Mouse (Mus musculus) myocyte (in vitro differentiated cells): ENCODE data around the gene Parp16. TPM values are rescaled to one million over a fixed set of nuclear protein-coding genes. Genes with fewer than 3 reads are reported as not detected.

ENCODE experiments used
- H3K27me3 ChIP-seq: one replicate; pipeline ENCODE4 v1.6.1; 2011; ENCODE audit not compliant: control insufficient read depth, insufficient read depth, insufficient read length
- H3K36me3 ChIP-seq: one replicate; pipeline ENCODE4 v1.6.1; 2011; ENCODE audit not compliant: control insufficient read depth, insufficient read depth
- H3K4me2 ChIP-seq: one replicate; pipeline ENCODE4 v1.6.1; 2011; ENCODE audit warnings: low read depth, control low read depth
- H3K4me3 ChIP-seq: one replicate; pipeline ENCODE4 v1.5.1; 2011; ENCODE audit warnings: mild to moderate bottlenecking, control low read depth, moderate library complexity
- H3K79me2 ChIP-seq: one replicate; pipeline ENCODE4 v1.6.1; 2011; ENCODE audit not compliant: control insufficient read depth, insufficient read depth
- H3ac ChIP-seq: one replicate; pipeline ENCODE4 v1.6.1; 2011; ENCODE audit not compliant: control insufficient read depth, insufficient read length
- CEBPB ChIP-seq: IDR thresholded peaks from 2 replicates; pipeline ENCODE4 v1.6.1; 2011; ENCODE audit warnings: mild to moderate bottlenecking, moderate library complexity; ENCODE audit not compliant: poor library complexity, insufficient read depth, severe bottlenecking
- E2F4 ChIP-seq: IDR thresholded peaks from one replicate; pipeline ENCODE4 v1.6.1; 2011; ENCODE audit warnings: mild to moderate bottlenecking, control low read depth, moderate library complexity; ENCODE audit not compliant: insufficient read depth
- MAX ChIP-seq: IDR thresholded peaks from one replicate; pipeline ENCODE4 v1.6.1; 2011; ENCODE audit warnings: low read depth, mild to moderate bottlenecking, control low read depth
- MYOD1 ChIP-seq, 3 experiments: IDR thresholded peaks; one replicate each; pipeline ENCODE4 v1.6.1; 2011; ENCODE audit warnings: control low read depth in 2 of 3, low read depth in 2 of 3, mild to moderate bottlenecking in 2 of 3, moderate library complexity in 1 of 3; ENCODE audit not compliant: insufficient read length in 2 of 3, control insufficient read depth in 1 of 3
- MYOG ChIP-seq, 3 experiments: IDR thresholded peaks; one replicate each; pipeline ENCODE4 v1.6.1; 2011; ENCODE audit warnings: control low read depth in 2 of 3, low read depth in 2 of 3, mild to moderate bottlenecking in 2 of 3; ENCODE audit not compliant: insufficient read length in 2 of 3, control insufficient read depth in 1 of 3, insufficient read depth in 1 of 3
- POLR2A ChIP-seq: IDR thresholded peaks from one replicate; pipeline ENCODE4 v1.6.1; 2011; ENCODE audit warnings: low read depth, mild to moderate bottlenecking, control low read depth, moderate library complexity; ENCODE audit not compliant: insufficient read length
- POLR2AphosphoS2 ChIP-seq: IDR thresholded peaks from one replicate; pipeline ENCODE4 v1.6.1; 2011; ENCODE audit warnings: low read depth, control low read depth; ENCODE audit not compliant: insufficient read length
- REST ChIP-seq: IDR thresholded peaks from one replicate; pipeline ENCODE4 v1.6.1; 2011; ENCODE audit warnings: mild to moderate bottlenecking, control low read depth, moderate library complexity; ENCODE audit not compliant: insufficient read depth, insufficient read length
- SRF ChIP-seq: IDR thresholded peaks from one replicate; pipeline ENCODE4 v1.6.1; 2011; ENCODE audit warnings: low read depth; ENCODE audit not compliant: control insufficient read depth, insufficient read length
- TCF12 ChIP-seq: IDR thresholded peaks from one replicate; pipeline ENCODE4 v1.6.1; 2011; ENCODE audit warnings: mild to moderate bottlenecking, control low read depth; ENCODE audit not compliant: poor library complexity, insufficient read depth, severe bottlenecking
- TCF3 ChIP-seq: IDR thresholded peaks from one replicate; pipeline ENCODE4 v1.6.1; 2011; ENCODE audit warnings: low read depth, control low read depth; ENCODE audit not compliant: insufficient read length
- USF1 ChIP-seq: IDR thresholded peaks from one replicate; pipeline ENCODE4 v1.6.1; 2011; ENCODE audit warnings: low read depth, mild to moderate bottlenecking, control low read depth, moderate library complexity
- polyA plus RNA-seq: library from polyadenylated mRNA; unstranded; fragments of >200 nt; fragmentation: generic; extraction: Trizol; gene quantifications from one replicate; pipeline ENCODE4 v1.2.1, GENCODE M21; 2012; ENCODE audit warnings: missing spikeins

Parp16 gene
- polyA plus RNA-seq, 1 experiment: 2.2 TPM

- no peak for TF ChIP-seq USF1
- TF ChIP-seq POLR2A: no peak
- no peaks in the 10 kb centered on the region for H3K79me2 ChIP-seq
- no peak overlapping the region for H3K4me2 ChIP-seq
- peaks cover 73% of the 10 kb centered on the region for H3K27me3 ChIP-seq
- H3ac ChIP-seq: no peak overlapping the region
- no peaks in the 10 kb centered on the region for H3K36me3 ChIP-seq
- no peak overlapping the region for H3K4me3 ChIP-seq
These were observed 16.6 kb upstream of the Parp16 start for GRCm38 (mm10) chr9:65178336-65179213.

DNA sequence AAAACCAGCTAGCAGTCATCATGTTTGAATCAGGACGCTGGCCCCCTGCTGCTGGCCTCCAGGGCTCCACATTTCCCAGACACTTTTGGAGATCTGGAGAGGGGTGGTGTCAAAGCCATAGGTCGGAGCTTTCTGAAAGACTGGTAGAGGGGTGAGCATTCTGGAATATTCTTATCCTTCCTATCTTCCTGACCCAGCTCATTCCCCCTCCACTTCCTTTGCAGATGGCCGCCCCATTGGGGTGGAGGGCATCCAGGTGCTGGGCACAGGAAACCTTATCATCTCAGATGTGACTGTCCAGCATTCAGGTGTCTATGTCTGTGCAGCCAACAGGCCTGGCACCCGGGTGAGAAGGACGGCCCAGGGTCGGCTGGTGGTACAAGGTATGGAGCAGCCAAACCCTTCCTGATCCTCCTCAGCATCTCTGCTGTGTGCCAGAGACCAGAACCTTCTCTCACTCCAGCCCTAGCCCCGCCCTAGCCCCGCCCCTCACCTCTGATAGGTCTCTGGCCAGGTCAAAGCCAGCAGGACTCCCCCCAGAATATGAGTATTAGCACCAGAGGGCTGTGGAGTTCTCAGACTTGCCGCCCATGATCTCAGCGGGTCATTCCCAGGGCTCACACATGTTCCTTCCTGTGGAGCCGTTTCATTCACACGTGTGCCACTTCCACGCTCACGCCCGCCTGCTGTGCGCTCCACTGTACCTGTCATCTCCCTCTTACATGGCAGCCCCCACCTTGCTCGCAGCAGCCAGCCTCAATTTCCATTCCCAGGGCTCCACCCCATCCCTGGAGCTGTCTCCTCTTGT is 15.1 kb upstream of the Parp16 start:
- TF ChIP-seq USF1 (no peak), MAX (no peak), POLR2A (no peak), CEBPB (no peak), POLR2AphosphoS2 (no peak), MYOG (IDR thresholded peaks at IDR 0.05; ENCODE audit: control insufficient read depth in 1 of 3, insufficient read depth in 1 of 3, insufficient read length in 2 of 3, low read depth in 2 of 3) (no peak), TCF12 (no peak), REST (no peak), TCF3 (no peak), E2F4 (no peak), SRF (no peak), MYOD1 (IDR thresholded peaks at IDR 0.05; ENCODE audit: control insufficient read depth in 1 of 3, insufficient read length in 2 of 3, low read depth in 2 of 3) (no peak)
- Histone ChIP-seq H3K27me3 (peaks cover 80% of the 10 kb centered on the region), H3K4me2 (no peak overlapping the region)

GRCm38 (mm10) chr9:65188599-65188998 is 6.6 kb upstream of the Parp16 start:
- no peak overlapping the region for H3ac ChIP-seq
- H3K4me2 ChIP-seq: no peak overlapping the region
- no peaks in the 10 kb centered on the region for H3K36me3 ChIP-seq
- no peaks in the 10 kb centered on the region for H3K79me2 ChIP-seq
- TF ChIP-seq MYOG (IDR thresholded peaks at IDR 0.05; ENCODE audit: control insufficient read depth in 1 of 3, insufficient read depth in 1 of 3, insufficient read length in 2 of 3, low read depth in 2 of 3) (no peak), USF1 (no peak), POLR2AphosphoS2 (no peak), MYOD1 (IDR thresholded peaks at IDR 0.05; ENCODE audit: control insufficient read depth in 1 of 3, insufficient read length in 2 of 3, low read depth in 2 of 3) (no peak), POLR2A (no peak), SRF (no peak), E2F4 (no peak), TCF12 (no peak), MAX (no peak), REST (no peak), TCF3 (no peak), CEBPB (no peak)
- H3K27me3 ChIP-seq: peaks cover 24% of the 10 kb centered on the region
- no peak overlapping the region for H3K4me3 ChIP-seq

More for the DNA sequence above, 15.1 kb upstream of the Parp16 start:
- H3ac ChIP-seq: no peak overlapping the region
- H3K4me3 ChIP-seq: no peak overlapping the region
- H3K36me3 ChIP-seq: no peaks in the 10 kb centered on the region
- no peaks in the 10 kb centered on the region for H3K79me2 ChIP-seq

DNA sequence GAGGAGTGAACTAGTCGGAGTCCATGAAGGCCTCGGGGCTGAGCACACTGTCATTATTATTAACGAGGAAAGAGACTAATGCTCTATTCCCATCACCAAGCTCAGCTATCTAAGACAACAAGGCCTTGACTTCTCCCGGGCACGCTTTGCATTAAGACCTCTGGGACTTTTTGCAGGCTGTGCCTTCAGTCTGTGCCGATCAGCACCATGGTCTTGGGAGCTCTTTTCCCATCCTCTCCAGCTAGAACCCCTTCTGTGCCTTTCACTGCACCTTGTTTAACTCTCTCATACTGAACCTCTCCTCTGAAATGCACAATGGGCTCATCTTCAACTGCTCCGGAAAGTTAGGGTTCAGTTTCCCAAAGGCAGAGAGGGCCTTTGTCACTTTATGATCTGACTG is 4.8 kb upstream of the Parp16 start:
- no peak for TF ChIP-seq TCF12
- no peak for TF ChIP-seq REST
- TF ChIP-seq MYOD1 (IDR thresholded peaks at IDR 0.05; ENCODE audit: control insufficient read depth in 1 of 3, insufficient read length in 2 of 3, low read depth in 2 of 3): no peak
- TF ChIP-seq CEBPB: no peak
- no peak for TF ChIP-seq USF1
- TF ChIP-seq MAX: no peak
- TF ChIP-seq SRF: no peak
- TF ChIP-seq POLR2AphosphoS2: no peak
- no peak for TF ChIP-seq MYOG (IDR thresholded peaks at IDR 0.05; ENCODE audit: control insufficient read depth in 1 of 3, insufficient read depth in 1 of 3, insufficient read length in 2 of 3, low read depth in 2 of 3)
- no peak for TF ChIP-seq TCF3
- TF ChIP-seq E2F4: no peak
- no peak for TF ChIP-seq POLR2A
- no peak overlapping the region for H3ac ChIP-seq
- no peak overlapping the region for H3K4me3 ChIP-seq
- peaks cover 9% of the 10 kb centered on the region for H3K27me3 ChIP-seq
- no peaks in the 10 kb centered on the region for H3K36me3 ChIP-seq
- H3K79me2 ChIP-seq: no peaks in the 10 kb centered on the region
- no peak overlapping the region for H3K4me2 ChIP-seq

DNA sequence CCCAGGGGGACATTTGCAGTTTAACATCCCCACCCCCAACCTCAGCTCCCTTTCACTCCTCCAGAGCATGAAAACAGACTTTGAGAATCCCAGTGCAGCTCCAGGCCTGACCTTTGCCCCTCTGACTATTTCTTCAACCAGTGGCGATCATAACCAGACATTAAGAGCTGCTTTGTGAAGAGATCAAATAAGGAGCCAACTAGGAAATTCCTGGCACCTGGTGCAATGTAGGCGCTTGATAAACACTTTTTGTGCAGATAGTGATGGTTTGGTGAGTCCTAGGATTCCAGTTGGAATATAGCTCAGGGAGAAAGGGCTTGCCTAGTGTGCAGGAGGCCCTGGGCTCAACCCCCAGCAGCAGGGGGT is 3.8 kb upstream of the Parp16 start:
- H3K79me2 ChIP-seq: no peaks in the 10 kb centered on the region
- H3K4me2 ChIP-seq: no peak overlapping the region
- TF ChIP-seq MAX (no peak), POLR2A (no peak), E2F4 (no peak), USF1 (no peak), REST (no peak), MYOD1 (IDR thresholded peaks at IDR 0.05; ENCODE audit: control insufficient read depth in 1 of 3, insufficient read length in 2 of 3, low read depth in 2 of 3) (no peak), SRF (no peak), TCF12 (no peak), MYOG (IDR thresholded peaks at IDR 0.05; ENCODE audit: control insufficient read depth in 1 of 3, insufficient read depth in 1 of 3, insufficient read length in 2 of 3, low read depth in 2 of 3) (no peak), POLR2AphosphoS2 (no peak), TCF3 (no peak), CEBPB (no peak)

More for the DNA sequence above, 3.8 kb upstream of the Parp16 start:
- no peaks in the 10 kb centered on the region for H3K36me3 ChIP-seq
- H3K4me3 ChIP-seq: no peak overlapping the region
- no peak overlapping the region for H3ac ChIP-seq
- no peaks in the 10 kb centered on the region for H3K27me3 ChIP-seq
